Mouse (Mus musculus): Measurements from ENCODE around the gene Apobec2.

Gene Apobec2

GRCm38 (mm10) chr17:48408526-48409291 lies 24.0 kb downstream of the Apobec2 start:
- DNase-seq: peak; percentile 82

DNA sequence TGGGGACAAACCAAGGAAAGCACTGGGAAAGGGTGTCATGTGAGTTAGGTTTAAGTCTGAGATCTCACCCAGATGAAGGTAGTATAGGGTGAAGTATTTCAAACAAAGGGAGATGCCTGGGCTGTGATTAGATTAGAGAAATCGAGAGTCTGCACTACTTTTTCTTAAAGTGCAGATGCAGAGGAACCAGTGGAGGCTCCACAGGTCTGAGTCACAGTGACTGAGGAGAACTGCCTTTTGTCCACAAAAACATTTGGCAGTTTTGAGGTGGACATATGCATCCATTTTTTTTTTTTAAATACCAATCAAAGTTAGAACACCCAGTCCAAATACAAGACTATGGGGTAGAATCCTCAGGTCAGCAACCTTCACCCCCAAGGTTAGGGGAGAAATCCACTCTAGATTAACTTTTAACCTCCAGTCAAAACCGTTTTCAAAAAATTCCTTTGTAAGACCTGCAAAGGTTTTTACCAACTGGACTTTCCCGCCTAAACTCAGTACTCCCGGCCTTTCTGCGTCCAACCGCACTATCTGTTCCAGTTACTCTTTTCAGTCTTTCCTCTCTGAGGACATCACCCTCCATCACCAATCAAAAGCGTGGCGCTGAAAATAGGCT lies 24.7 kb downstream of the Apobec2 start:
- no peak for DNase-seq

DNA sequence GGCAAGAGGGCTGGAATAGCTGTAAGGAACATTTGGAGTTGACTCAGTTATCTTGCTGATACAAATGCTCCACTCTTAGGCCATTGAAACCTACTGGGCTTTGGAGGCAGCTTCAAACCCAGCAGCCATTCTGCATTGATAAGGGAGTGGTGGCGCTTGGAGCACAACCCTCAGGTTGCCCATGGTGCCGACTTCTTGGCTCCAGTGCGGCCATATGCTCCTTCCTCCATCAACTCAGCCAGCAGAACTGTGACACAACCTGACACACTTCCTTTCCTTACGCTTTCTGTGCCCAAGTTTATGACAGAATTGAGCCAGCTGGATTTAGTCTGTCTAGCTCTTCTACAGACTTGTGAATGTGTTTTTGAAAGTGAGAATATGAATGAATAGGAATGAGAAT lies 25.6 kb downstream of the Apobec2 start:
- no peak for DNase-seq

GRCm38 (mm10) chr17:48404706-48405105 lies 28.0 kb downstream of the Apobec2 start:
- DNase-seq: no peak

DNA sequence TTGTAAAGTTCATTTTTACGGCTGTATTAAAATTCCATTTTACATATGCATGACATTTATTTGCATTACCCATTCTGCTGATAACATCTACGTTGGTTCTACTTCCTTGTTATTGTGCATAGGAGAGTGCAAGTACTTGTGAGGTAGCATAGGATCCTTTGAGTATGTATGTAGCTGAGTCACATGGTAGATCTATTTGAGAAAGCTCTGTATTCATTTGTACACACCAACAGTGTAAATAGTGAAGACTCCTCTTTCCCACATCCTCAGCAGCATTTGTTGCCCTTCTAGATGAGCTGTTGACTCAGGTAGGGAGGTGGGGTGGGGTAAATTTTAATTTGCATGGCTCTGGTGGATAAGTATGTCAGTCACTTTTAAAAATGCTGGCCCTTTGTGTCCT lies 28.9 kb downstream of the Apobec2 start:
- DNase-seq: no peak

DNA sequence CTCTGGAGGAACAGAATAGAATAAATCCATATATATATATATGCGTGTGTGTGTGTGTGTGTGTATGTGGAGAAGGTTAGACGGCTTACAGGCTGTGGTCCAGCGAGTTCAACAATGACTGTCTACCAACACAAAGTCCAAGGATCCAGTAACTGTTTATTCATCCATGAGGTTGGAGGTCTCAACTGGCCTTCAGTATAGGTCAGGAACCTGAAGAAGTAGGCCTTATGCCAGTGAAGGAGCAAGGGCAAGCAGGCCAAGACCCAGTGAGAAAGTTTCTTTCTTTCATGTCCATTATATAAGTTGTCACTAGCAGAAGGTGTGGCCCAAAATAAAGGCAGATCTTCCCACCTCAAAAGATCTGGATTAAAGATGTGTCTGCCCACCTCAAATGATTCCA lies 30.0 kb downstream of the Apobec2 start:
- DNase-seq: no peak

DNA sequence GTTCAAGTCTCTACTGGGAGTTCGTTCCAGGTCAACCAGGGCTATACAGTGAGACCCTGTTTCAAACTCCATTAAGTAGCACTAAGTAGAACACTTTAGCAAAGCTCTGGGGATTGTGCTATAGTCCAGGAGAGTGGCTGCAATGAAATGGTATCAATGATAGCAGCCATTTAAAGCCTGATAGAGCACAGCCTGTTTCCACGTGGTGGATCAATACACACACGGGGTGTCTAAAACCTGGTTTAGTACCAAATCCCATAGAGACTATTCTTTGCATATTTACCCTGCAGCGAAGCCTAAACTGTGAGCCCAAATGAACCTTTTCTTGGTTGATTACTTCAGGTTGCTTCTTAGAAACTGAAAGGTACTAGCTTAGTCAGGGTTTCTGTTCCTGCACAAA lies 31.0 kb downstream of the Apobec2 start:
- DNase-seq: no peak

DNA sequence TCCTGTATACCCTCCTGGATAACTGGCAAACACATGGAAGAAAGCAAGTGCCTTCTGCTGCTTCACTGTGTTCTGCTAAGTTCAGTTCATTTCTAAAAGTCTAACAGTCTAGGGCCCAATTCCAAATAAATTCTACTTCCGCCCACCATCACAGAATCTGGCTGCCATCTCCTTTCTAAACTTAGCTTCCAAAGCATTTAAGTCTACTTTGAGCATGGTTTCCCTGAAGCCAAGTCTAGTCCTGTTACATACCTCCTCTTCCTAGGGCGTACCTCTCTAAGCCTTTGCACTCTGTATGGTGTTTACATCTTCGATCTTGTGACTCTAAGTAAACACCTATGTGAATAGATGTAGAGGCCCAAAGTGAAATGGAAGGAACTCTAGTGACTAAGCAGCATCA lies 40.1 kb downstream of the Apobec2 start:
- DNase-seq: no peak

- DNase-seq: no peak
These were observed 41.3 kb downstream of the Apobec2 start for GRCm38 (mm10) chr17:48391446-48391845.

- DNase-seq: no peak
These were observed 43.3 kb downstream of the Apobec2 start for GRCm38 (mm10) chr17:48389442-48389841.

DNA sequence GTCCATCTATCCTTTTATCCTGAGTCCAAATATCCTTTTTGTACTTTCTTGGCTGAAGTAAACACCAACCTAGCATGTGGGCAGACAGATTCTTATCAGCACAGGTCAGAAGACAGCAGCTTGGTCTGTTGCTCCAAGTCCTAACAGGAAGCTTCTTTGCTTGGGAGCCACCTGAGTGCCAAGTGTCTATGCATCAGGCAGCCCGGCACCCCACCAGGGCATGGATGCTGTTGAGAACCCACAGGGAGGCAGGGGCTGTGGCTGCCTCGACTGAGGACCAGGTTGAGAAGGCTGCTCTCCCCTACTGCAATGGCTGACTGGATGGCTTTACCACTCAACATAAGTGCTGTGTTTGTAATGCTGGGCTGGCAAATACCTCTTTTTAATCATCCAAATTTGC lies 44.1 kb downstream of the Apobec2 start:
- no peak for DNase-seq

- DNase-seq: no peak
These were observed 46.8 kb downstream of the Apobec2 start for GRCm38 (mm10) chr17:48385786-48386461.

DNA sequence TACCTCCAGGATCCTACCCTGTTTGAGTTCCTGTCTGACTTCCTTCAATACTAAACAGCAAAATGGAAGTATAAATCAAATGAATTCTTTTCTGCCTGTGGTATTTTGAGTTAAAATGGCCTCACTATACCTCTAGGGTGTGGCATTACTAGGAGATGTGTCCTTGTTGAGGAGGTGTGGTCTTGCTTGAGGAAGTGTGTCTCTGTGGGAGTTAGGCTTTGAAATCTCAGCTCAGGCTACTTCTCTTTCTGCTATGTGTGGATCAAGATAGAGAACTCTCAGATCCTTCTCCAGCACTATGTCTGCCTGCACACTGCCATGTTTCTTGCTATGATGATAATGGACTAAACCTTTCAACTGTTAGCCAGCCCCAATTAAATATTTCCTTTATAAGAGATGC lies 53.7 kb downstream of the Apobec2 start:
- DNase-seq: no peak

DNA sequence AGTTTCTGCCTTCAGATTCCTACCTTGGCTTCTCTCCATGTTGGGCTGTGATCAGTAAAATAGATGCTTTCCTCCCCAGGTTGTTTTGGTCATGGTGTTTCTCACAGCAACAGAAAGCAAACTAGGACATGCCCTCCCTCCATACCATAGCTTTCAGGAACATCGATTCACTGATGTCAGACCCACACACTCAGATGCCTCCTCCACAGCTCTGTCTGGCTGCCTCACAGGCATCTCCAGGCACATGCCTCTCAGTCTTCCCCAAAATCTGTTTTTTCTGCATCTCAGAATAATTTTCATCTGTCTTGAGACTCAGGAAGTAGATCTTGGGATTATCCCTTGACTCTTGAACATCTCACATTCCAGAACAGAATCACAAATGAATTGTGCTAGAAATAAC lies 56.6 kb downstream of the Apobec2 start:
- DNase-seq: no peak

DNA sequence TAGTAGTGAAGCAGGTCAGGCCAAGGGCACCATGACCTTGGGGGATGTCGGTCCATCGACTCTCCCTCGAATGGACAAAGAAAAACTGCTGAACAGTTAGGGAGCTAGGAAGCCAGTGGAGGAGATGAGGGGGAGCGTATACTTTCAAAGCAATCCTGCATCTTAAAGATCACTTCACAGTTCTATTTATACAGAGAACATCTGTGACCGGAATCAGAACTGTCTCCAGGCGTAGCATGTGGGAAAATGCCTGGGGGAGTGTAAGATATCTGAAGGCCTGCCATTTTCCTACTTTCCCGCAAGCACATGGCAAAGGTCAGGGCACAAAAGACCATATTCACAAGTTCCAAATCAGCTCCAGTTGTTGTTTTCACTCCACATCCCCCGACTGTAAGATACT lies 59.7 kb downstream of the Apobec2 start:
- no peak for DNase-seq

GRCm38 (mm10) chr17:48371621-48372020 lies 61.1 kb downstream of the Apobec2 start:
- no peak for DNase-seq

Measured in kidney, postnatal 14 days (tissue).